Mouse (Mus musculus) urinary bladder, adult 2 months (tissue): ENCODE measurements around the gene Olfr123. TPM values are rescaled to one million over a fixed set of nuclear protein-coding genes. Genes with fewer than 3 reads are reported as not detected.

ENCODE experiments used
- DNase-seq: peaks from one replicate; pipeline ENCODE4 v3.0.0; 2022; ENCODE audit warnings: low spot score
- polyA plus RNA-seq: library from polyadenylated mRNA; depleted of rRNA; stranded (reverse); fragments of >200 nt; gene quantifications from 2 replicates; pipeline ENCODE4 v1.2.3, GENCODE M21; 2012; rRNA removed

Gene Olfr123
- not detected in 2 replicates for polyA plus RNA-seq

DNA sequence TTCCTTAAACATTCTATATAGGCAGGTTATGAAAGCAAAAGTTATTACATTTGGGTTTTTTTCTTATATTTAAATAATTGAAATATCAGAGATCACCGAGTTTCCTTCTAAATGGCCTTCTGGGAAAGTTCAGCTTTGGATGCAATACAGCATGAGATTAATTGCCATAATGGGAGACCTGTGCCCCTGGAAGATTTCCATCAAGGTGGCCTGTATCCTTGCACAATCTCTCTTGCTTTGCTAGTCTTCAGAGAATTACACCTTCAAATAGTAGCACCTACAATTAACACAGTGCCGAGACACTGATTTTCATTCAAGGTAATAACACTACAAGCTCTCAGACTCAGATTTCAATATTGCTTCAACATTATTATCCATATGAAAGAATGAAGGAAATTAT, at the start of gene Olfr123:
Gene Olfr123, plus strand, starts transcription at position 301 of the 400 bp plus-strand sequence.
- no peak for DNase-seq

- DNase-seq, result no peak
These were observed 25.0 kb upstream of the Olfr123 start, which contains the start of gene Olfr122 for GRCm38 (mm10) chr17:37768307-37768706. Olfr122 (plus strand) TSS chr17:37768607.

GRCm38 (mm10) chr17:37799588-37799987, 6.3 kb downstream of the Olfr123 start, which contains the start of gene Olfr124:
Olfr124 (plus strand) TSS chr17:37799888.
- no peak for DNase-seq

- DNase-seq, result no peak
These were observed 39.3 kb downstream of the Olfr123 start, which contains the start of gene Olfr125 for GRCm38 (mm10) chr17:37832649-37833048. Olfr125 (plus strand) TSS chr17:37832949.

- no peak for DNase-seq
These were observed 53.9 kb downstream of the Olfr123 start, which contains the start of gene Olfr126 for GRCm38 (mm10) chr17:37847183-37847582. Olfr126 (plus strand) TSS chr17:37847483.

Other genes with a start within 250 kb of the Olfr123 start
- not detected in 2 replicates for gene Olfr112, start 224.1 kb upstream of the Olfr123 start, polyA plus RNA-seq
- gene Olfr113, start 215.9 kb upstream of the Olfr123 start, polyA plus RNA-seq, result not detected in 2 replicates
- not detected in 2 replicates for gene Olfr114, start 200.8 kb upstream of the Olfr123 start, polyA plus RNA-seq
- gene Olfr115, start 166.4 kb upstream of the Olfr123 start, polyA plus RNA-seq, result not detected in 2 replicates
- not detected in 2 replicates for gene Olfr116, start 166.3 kb upstream of the Olfr123 start, polyA plus RNA-seq
- not detected in 2 replicates for gene Olfr117, start 129.7 kb upstream of the Olfr123 start, polyA plus RNA-seq
- gene Olfr118, start 126.5 kb upstream of the Olfr123 start, polyA plus RNA-seq, result not detected in 2 replicates
- gene Olfr119, start 97.0 kb upstream of the Olfr123 start, polyA plus RNA-seq, result not detected in 2 replicates
- not detected in 2 replicates for gene Olfr120, start 71.7 kb upstream of the Olfr123 start, polyA plus RNA-seq
- gene Olfr121, start 44.7 kb upstream of the Olfr123 start, polyA plus RNA-seq, result not detected in 2 replicates
- gene Olfr122, start 24.9 kb upstream of the Olfr123 start, polyA plus RNA-seq, result not detected in 2 replicates
- not detected in 2 replicates for gene Olfr124, start 6.4 kb downstream of the Olfr123 start, polyA plus RNA-seq
- not detected in 2 replicates for gene Olfr125, start 39.4 kb downstream of the Olfr123 start, polyA plus RNA-seq
- not detected in 2 replicates for gene Olfr126, start 54.0 kb downstream of the Olfr123 start, polyA plus RNA-seq
- not detected in 2 replicates for gene Olfr127, start 106.9 kb downstream of the Olfr123 start, polyA plus RNA-seq
- not detected in 2 replicates for gene Olfr128, start 127.0 kb downstream of the Olfr123 start, polyA plus RNA-seq
- not detected in 2 replicates for gene Olfr761, start 159.6 kb downstream of the Olfr123 start, polyA plus RNA-seq